Mouse (Mus musculus) heart, adult 2 months (tissue): Measurements from ENCODE around the gene Thoc5. TPM values are rescaled to one million over a fixed set of nuclear protein-coding genes. Genes with fewer than 3 reads are reported as not detected.

Source experiments
- DNase-seq, 2 experiments: peaks; one replicate each; pipeline ENCODE4 v3.0.0; 2021
- H3K27ac ChIP-seq: fragments of 200-600 bp; 2 replicates; pipeline ENCODE4 v1.8.1; 2022
- H3K27me3 ChIP-seq: fragments of 200-500 bp; 2 replicates; pipeline ENCODE4 v1.6.1; 2012; ENCODE audit warnings: mild to moderate bottlenecking, low read length, inconsistent platforms, mixed read lengths; ENCODE audit not compliant: control insufficient read depth, insufficient read depth
- H3K36me3 ChIP-seq: fragments of 200-500 bp; 2 replicates; pipeline ENCODE4 v1.6.1; 2012; ENCODE audit warnings: low read length, inconsistent platforms; ENCODE audit not compliant: control insufficient read depth, insufficient read depth
- H3K4me1 ChIP-seq: fragments of 200-500 bp; 2 replicates; pipeline ENCODE4 v1.6.1; 2011; ENCODE audit warnings: low read length; ENCODE audit not compliant: control insufficient read depth, insufficient read depth
- H3K4me3 ChIP-seq: fragments of 200-600 bp; 2 replicates; pipeline ENCODE4 v1.8.1; 2022
- H3K79me2 ChIP-seq: fragments of 200-500 bp; replicated peaks from 2 replicates; pipeline ENCODE4 v1.6.1; 2012; ENCODE audit warnings: mild to moderate bottlenecking, inconsistent platforms, low read length, moderate library complexity, mixed read lengths; ENCODE audit not compliant: control insufficient read depth, insufficient read depth
- H3K9ac ChIP-seq: fragments of 200-500 bp; 2 replicates; pipeline ENCODE4 v1.6.1; 2012; ENCODE audit warnings: low read depth, mild to moderate bottlenecking, control low read depth, inconsistent platforms, low read length, mixed read lengths
- CTCF ChIP-seq: fragments of 200-600 bp; IDR thresholded peaks from 2 replicates; pipeline ENCODE4 v1.8.1; 2022; ENCODE audit warnings: antibody characterized with exemption, mild to moderate bottlenecking, moderate library complexity
- EP300 ChIP-seq: fragments of 200-500 bp; IDR thresholded peaks from 2 replicates; pipeline ENCODE4 v1.6.1; 2011; ENCODE audit warnings: low read depth, low read length, control low read depth; ENCODE audit not compliant: insufficient read depth
- POLR2A ChIP-seq: fragments of 200-500 bp; IDR thresholded peaks from 2 replicates; pipeline ENCODE4 v1.6.1; 2011; ENCODE audit warnings: mild to moderate bottlenecking, low read depth, low read length, control low read depth; ENCODE audit not compliant: insufficient read depth
- WGBS: fragments of 180-500 bp; shearing (Covaris S2); methylation state at CpG from one replicate; pipeline ENCODE4 v1.1.7; 2018; 5-methylcytosine and 5-hydroxymethylcytosine counted together
- intact Hi-C: fragments of 180-260 bp; cut with DNase I; formaldehyde crosslinking; loops from one replicate; pipeline ENCODE4 v1.15.1; 2025
- polyA plus RNA-seq: library from polyadenylated mRNA; depleted of rRNA; stranded (reverse); fragments of >200 nt; gene quantifications from 2 replicates; pipeline ENCODE4 v1.2.3, GENCODE M21; 2012
- total RNA-seq, 2 experiments: library from RNA; stranded (reverse); gene quantifications; 2 replicates each; pipeline ENCODE4 v1.2.3; 2021

The Thoc5 gene
- total and polyA plus RNA-seq, 3 experiments: 12.8 to 16.5 (median 16.2) TPM

DNA sequence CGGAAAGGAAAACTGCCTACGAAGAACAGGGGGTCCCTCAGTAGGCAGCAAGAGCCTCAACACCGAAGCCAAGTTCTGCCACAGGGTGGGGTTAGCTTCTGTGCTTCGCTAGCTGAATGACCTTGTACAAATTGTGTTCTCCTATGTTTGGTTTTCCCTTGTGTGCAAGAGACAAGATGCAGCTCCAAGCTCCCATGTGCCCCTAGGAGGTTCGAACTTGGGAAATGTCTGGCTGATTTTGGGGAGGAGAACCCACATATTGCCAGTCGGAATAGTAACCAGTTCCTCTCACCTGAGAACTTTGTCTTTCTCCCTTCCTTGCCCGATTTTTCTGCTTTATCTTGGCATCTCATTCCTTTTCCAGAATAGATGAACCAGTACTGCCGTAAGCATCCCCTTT is 53.7 kb downstream of the Thoc5 start:
- intact Hi-C loops: no loop called here
- H3K79me2 ChIP-seq: no peaks in the 10 kb centered on the region
- H3K36me3 ChIP-seq: no peaks in the 10 kb centered on the region
- DNase-seq: no peak
- no peak overlapping the region for H3K27ac ChIP-seq
- H3K4me1 ChIP-seq: no peaks in the 10 kb centered on the region
- TF ChIP-seq CTCF (no peak), EP300 (no peak), POLR2A (no peak)
- H3K27me3 ChIP-seq: peaks cover 15% of the 10 kb centered on the region
- no peak overlapping the region for H3K4me3 ChIP-seq
- H3K9ac ChIP-seq: no peak overlapping the region
- WGBS: 34% methylated on average over 8 of the region's 8 CpGs

GRCm38 (mm10) chr11:4949256-4950044 is 54.3 kb downstream of the Thoc5 start:
- H3K36me3 ChIP-seq: no peaks in the 10 kb centered on the region
- H3K4me3 ChIP-seq: no peak overlapping the region
- intact Hi-C loops: no loop called here
- no peak overlapping the region for H3K27ac ChIP-seq
- WGBS: 6% methylated on average over 23 of the region's 23 CpGs
- peak in 1 of 2 experiments; percentile 25 for DNase-seq
- H3K9ac ChIP-seq: no peak overlapping the region
- TF ChIP-seq EP300 (no peak), POLR2A (no peak), CTCF (no peak)
- H3K4me1 ChIP-seq: no peaks in the 10 kb centered on the region
- H3K79me2 ChIP-seq: no peaks in the 10 kb centered on the region
- H3K27me3 ChIP-seq: peaks cover 17% of the 10 kb centered on the region

DNA sequence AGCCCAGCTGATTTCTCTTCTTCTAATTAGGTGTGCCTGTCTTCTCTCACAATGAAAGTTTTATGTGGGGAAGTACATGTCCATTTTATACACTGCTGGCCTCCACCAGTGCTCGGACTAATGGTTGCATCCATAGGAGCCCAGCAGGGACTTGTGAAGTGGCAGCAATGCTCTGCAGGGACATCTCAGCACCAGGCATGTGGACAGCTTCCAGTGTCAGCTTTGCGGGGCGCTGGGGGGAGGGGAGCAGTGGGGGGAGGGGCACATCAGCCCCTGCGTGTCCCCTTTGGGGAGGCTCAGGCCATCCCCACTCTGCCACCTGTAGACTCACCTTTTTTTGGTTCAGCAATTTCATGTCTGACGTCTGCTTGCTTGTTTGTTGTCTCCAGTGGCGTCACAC is 58.3 kb downstream of the Thoc5 start:
- H3K27ac ChIP-seq: no peak overlapping the region
- no peak for TF ChIP-seq CTCF
- TF ChIP-seq EP300: no peak
- no peak for TF ChIP-seq POLR2A
- intact Hi-C loops: no loop called here
- H3K79me2 ChIP-seq: no peaks in the 10 kb centered on the region
- H3K27me3 ChIP-seq: peaks cover 4% of the 10 kb centered on the region
- no peak for DNase-seq
- no peaks in the 10 kb centered on the region for H3K4me1 ChIP-seq
- no peaks in the 10 kb centered on the region for H3K36me3 ChIP-seq
- WGBS: 7% methylated on average over 6 of the region's 6 CpGs
- H3K4me3 ChIP-seq: no peak overlapping the region
- H3K9ac ChIP-seq: no peak overlapping the region

- H3K27ac ChIP-seq: no peak overlapping the region
- peaks cover 2% of the 10 kb centered on the region; the same call in 1 of the 2 replicates for H3K27me3 ChIP-seq
- DNase-seq: no peak
- no peak overlapping the region for H3K9ac ChIP-seq
- intact Hi-C loops: no loop called here
- no peak overlapping the region for H3K4me3 ChIP-seq
- no peaks in the 10 kb centered on the region for H3K79me2 ChIP-seq
- WGBS: 5% methylated on average over 8 of the region's 8 CpGs
- H3K4me1 ChIP-seq: no peaks in the 10 kb centered on the region
- no peaks in the 10 kb centered on the region for H3K36me3 ChIP-seq
- TF ChIP-seq POLR2A: no peak
- no peak for TF ChIP-seq EP300
- TF ChIP-seq CTCF: no peak
These were observed 58.8 kb downstream of the Thoc5 start for GRCm38 (mm10) chr11:4953918-4954317.

- no peaks in the 10 kb centered on the region for H3K79me2 ChIP-seq
- no peaks in the 10 kb centered on the region for H3K36me3 ChIP-seq
- 44% methylated on average over 6 of the region's 6 CpGs for WGBS
- intact Hi-C loops: no loop called here
- H3K9ac ChIP-seq: no peak overlapping the region
- DNase-seq: no peak
- H3K4me1 ChIP-seq: no peaks in the 10 kb centered on the region
- H3K27me3 ChIP-seq: peaks cover 2% of the 10 kb centered on the region; the same call in 1 of the 2 replicates
- no peak overlapping the region for H3K4me3 ChIP-seq
- no peak overlapping the region for H3K27ac ChIP-seq
- TF ChIP-seq POLR2A (no peak), EP300 (no peak), CTCF (no peak)
These were observed 68.1 kb downstream of the Thoc5 start for GRCm38 (mm10) chr11:4963099-4963808.

- TF ChIP-seq CTCF (no peak), EP300 (no peak), POLR2A (no peak)
These were observed 71.2 kb downstream of the Thoc5 start for GRCm38 (mm10) chr11:4966325-4966724.

More at GRCm38 (mm10) chr11:4966325-4966724, 71.2 kb downstream of the Thoc5 start:
- H3K79me2 ChIP-seq: no peaks in the 10 kb centered on the region
- H3K27me3 ChIP-seq: no peaks in the 10 kb centered on the region
- 75% methylated on average over 2 of the region's 2 CpGs for WGBS
- no peaks in the 10 kb centered on the region for H3K36me3 ChIP-seq
- no peak for DNase-seq
- no peak overlapping the region for H3K27ac ChIP-seq
- no peak overlapping the region for H3K4me3 ChIP-seq
- no peak overlapping the region for H3K9ac ChIP-seq
- intact Hi-C loops: no loop called here
- no peaks in the 10 kb centered on the region for H3K4me1 ChIP-seq
